Mouse (Mus musculus) heart, postnatal 4 days (tissue): Measurements from ENCODE around the gene Hist4h4. TPM values are rescaled to one million over a fixed set of nuclear protein-coding genes. Genes with fewer than 3 reads are reported as not detected.

ENCODE experiments used
- DNase-seq: peaks from one replicate; pipeline ENCODE4 v3.0.0; 2021
- microRNA-seq, 2 experiments: library from miRNA; unstranded; fragments of <30 nt; microRNA quantifications; one replicate each; pipeline ENCODE4 v1.2.0; 2021 to 2022
- total RNA-seq, 2 experiments: library from RNA; stranded (reverse); gene quantifications; 2 replicates each; pipeline ENCODE4 v1.2.3; 2021

Hist4h4 gene
- total RNA-seq, 2 experiments from 2014 or later, result 32.8 to 34.4 TPM

- DNase-seq, result no peak
These were observed 22.7 kb downstream of the Hist4h4 start, which contains the start of gene Gucy2c for GRCm38 (mm10) chr6:136781377-136781986. Gucy2c (minus strand) TSS chr6:136781765.

- DNase-seq, result no peak
These were observed 27.8 kb downstream of the Hist4h4 start for GRCm38 (mm10) chr6:136776392-136776791.

- no peak for DNase-seq
These were observed 34.4 kb downstream of the Hist4h4 start for GRCm38 (mm10) chr6:136769859-136770258.

GRCm38 (mm10) chr6:136769143-136769542 is 35.1 kb downstream of the Hist4h4 start:
- no peak for DNase-seq

GRCm38 (mm10) chr6:136763912-136764311 is 40.3 kb downstream of the Hist4h4 start:
- peak; percentile 12 for DNase-seq

Small RNAs within 50 kb of the gene (microRNA-seq; reads per million reads assigned to microRNA genes)
- 0 reads per million in 2 experiments for gene Gm44364

Other genes starting within 250 kb of the Hist4h4 start
- 10 to 100 TPM; 20.7 to 23.6 TPM for gene Plbd1, start 142.5 kb downstream of the Hist4h4 start, total RNA-seq
- gene Gucy2c, start 22.6 kb downstream of the Hist4h4 start, total RNA-seq, result not detected
- gene H2afj, start 3.8 kb upstream of the Hist4h4 start, total RNA-seq, result 10 to 100 TPM; 28.1 to 33.6 TPM
- 1 to 10 TPM; 2.1 to 2.5 TPM for gene BC049715, start 23.2 kb upstream of the Hist4h4 start, total RNA-seq
- gene Wbp11, start 23.8 kb upstream of the Hist4h4 start, total RNA-seq, result 10 to 100 TPM; 89.9 to 90.8 TPM
- under 1 TPM in 1 of 2 experiments, not detected in 1; 0.20 TPM for gene Smco3, start 31.0 kb upstream of the Hist4h4 start, total RNA-seq
- gene Art4, start 53.3 kb upstream of the Hist4h4 start, total RNA-seq, result 10 to 100 TPM in 1 of 2 experiments, 1 to 10 TPM in 1; 7.0 to 10.5 TPM
- gene Mgp, start 71.4 kb upstream of the Hist4h4 start, total RNA-seq, result 100 to 1,000 TPM; 188 to 201 TPM
- gene Erp27, start 117.8 kb upstream of the Hist4h4 start, total RNA-seq, result under 1 TPM in 1 of 2 experiments, not detected in 1; 0.20 TPM
- gene Pde6h, start 119.4 kb upstream of the Hist4h4 start, total RNA-seq, result not detected
- gene Arhgdib, start 137.5 kb upstream of the Hist4h4 start, total RNA-seq, result 10 to 100 TPM; 33.6 to 39.4 TPM